Mouse (Mus musculus) left cerebral cortex, postnatal 36 days (tissue): Measurements from ENCODE around the gene Hmgb1. TPM values are rescaled to one million over a fixed set of nuclear protein-coding genes. Genes with fewer than 3 reads are reported as not detected.
A peak's percentile ranks its signal among the peaks of the same experiment; 100 is the strongest.

Source experiments
- DNase-seq, 2 experiments: peaks; one replicate each; pipeline ENCODE4 v3.0.0; 2021 to 2022; ENCODE audit warnings: low spot score in 2 of 2, mixed read lengths in 1 of 2
- intact Hi-C: fragments of 180-260 bp; cut with DNase I; formaldehyde crosslinking; loops from one replicate; pipeline ENCODE4 v1.15.1; 2025
- total RNA-seq, 2 experiments: library from RNA; stranded (reverse); gene quantifications; 2 replicates each; pipeline ENCODE4 v1.2.3; 2021

Hmgb1 gene
- total RNA-seq, 2 experiments from 2014 or later = 122 to 123 TPM

DNA sequence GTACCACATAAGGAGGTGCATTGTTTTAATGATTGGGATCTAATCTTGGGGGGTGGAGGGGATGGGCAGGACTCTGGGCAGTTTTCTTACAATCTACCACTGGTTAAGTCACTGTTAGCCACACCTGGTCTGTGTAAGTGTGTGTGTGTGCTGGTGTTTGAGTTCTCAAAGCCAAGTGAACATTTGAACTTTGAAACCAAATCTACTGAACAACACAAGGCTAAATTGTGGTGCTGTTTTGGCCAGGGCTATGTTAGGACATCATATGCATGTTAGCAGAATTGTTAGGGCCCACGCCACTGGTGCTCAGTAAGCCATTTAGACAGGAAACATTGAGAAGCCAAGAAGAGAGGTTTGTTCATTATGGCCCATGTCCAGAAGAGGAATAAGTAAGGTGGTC lies 14.5 kb upstream of the Hmgb1 start:
- no peak for DNase-seq
- intact Hi-C loops = no loop called here

DNA sequence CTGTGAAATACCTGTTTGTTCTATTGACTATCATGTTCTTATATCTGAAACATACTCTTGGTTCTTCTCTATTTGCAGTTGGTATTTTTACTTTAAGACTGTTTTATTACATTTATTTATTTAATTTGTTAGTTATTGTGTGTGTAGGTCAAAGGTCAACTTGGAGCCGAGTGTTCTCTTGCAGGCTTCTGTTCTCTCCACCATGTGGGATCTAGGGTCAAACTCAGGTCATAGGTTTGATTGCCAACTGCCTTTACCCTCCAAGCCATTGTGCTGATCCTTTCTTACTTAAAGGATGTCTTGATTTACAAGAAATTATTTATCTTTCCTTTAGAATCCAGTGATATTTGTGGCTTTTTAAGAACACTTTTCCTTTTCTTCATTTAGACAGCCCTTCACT lies 12.3 kb upstream of the Hmgb1 start:
- intact Hi-C loops = no loop called here
- DNase-seq = no peak

DNA sequence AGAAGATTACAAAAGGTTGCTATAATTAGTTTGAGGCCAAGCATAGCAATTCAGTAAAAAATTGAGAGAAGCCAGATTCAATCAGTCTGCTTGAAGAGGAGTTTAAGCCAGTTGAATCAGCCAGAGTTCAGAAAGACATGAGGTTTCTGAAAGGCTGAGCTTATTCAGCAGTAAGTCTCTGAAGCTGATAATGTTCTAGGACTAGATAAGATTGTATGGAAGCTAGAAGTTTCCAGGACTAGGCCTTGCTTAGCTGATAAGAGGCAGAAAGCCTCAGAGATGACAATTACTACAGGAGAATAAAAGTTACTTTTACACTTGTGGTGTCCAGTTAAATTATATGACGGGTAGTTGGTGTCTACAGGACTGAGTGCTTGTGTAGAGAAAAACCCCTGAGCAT lies 5.9 kb upstream of the Hmgb1 start:
- no peak for DNase-seq
- intact Hi-C loops = no loop called here

- intact Hi-C loops = loop anchor here (2.0 to 10.0 kb wide), 3 partner anchors 257 to 339 kb away; partner anchors contain the start of genes Katnal1 and Wdr95
- DNase-seq = no peak
These were observed 1.5 kb upstream of the Hmgb1 start for GRCm38 (mm10) chr5:149185806-149186205.

DNA sequence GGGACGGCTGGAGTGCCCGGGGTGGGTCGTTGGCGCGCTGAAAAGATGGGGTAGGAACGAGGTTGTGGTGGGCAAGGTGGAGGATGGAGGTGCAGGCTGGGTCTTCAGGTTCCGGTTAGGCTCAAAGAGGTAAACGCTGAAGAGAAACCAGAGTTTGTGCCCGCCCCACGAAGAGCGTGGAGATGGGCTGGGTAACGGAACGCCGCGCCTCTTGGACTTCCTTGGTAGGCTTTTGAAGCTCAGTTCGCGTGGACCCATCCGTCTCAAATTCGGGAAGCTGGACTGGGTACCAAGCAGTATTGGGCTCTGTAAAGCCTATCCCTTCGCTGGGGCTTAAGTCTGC lies 526 bp upstream of the Hmgb1 start:
- DNase-seq = peak in 1 of 2 experiments; percentile 54
- intact Hi-C loops = loop anchor here (1.0 to 10.0 kb wide), 9 partner anchors 43 to 452 kb away; partner anchors contain the start of genes Hsph1, Katnal1 and Wdr95

DNA sequence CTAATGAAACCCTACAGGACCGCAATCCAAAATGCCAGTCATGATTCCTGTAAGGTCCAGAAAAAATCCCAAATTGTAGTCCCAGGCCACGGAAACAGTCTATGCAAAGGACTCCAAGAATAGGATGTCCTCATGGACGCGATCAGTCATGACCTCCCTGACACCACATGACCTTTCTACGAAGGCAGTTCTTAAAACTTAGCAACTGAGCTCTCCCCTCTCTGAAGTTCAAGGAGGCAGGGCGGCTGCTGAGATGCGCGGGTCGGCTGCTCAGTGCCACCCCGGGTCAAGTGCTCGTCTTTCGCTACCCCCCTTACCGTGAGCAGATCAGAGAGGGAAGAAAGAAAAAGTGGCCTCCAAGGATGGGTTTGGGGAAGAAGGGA lies 577 bp downstream of the Hmgb1 start:
- no peak for DNase-seq
- intact Hi-C loops = loop anchor here (1.0 to 10.0 kb wide), 9 partner anchors 41 to 454 kb away; partner anchors contain the start of genes Hsph1, Katnal1 and Wdr95

GRCm38 (mm10) chr5:149183122-149183521 lies 1.2 kb downstream of the Hmgb1 start:
- DNase-seq = no peak
- intact Hi-C loops = loop anchor here (5.0 to 10.0 kb wide), 6 partner anchors 41 to 454 kb away; partner anchors contain the start of genes Hsph1 and Wdr95

DNA sequence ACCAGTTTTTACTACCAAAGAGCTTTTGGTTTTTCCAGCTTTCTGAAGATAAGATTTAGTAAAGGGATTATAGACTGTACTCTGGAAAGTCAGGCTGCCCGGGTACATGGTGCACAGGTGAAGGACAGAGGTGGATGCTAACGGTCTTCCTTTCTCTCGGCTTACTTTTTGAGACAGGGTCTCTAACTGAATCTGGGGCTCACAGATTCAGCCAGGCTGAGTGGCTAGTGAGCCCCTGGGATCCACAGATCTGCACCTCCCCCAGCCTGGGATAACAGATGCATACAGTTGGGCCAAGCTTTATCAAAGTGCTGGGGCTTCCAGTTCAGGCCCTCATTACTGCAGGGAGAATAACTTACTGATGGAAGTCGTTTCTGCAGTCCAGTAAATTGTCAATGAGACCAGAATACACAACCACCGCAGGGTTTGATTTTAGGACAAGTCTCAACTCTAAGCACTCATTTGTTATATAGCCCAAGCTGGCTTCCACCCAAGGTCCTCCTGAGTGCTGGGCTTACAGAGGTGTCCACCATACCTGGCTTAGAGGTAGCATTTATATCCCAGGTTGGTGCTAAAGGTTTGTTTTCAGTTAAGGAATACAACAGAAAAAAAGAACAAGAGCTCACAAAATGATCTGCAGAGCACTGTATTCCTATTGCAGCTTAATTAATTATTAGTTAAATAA lies 2.0 kb downstream of the Hmgb1 start:
- intact Hi-C loops = loop anchor here (5.0 to 10.0 kb wide), 6 partner anchors 40 to 455 kb away; partner anchors contain the start of genes Hsph1 and Wdr95
- DNase-seq = no peak

DNA sequence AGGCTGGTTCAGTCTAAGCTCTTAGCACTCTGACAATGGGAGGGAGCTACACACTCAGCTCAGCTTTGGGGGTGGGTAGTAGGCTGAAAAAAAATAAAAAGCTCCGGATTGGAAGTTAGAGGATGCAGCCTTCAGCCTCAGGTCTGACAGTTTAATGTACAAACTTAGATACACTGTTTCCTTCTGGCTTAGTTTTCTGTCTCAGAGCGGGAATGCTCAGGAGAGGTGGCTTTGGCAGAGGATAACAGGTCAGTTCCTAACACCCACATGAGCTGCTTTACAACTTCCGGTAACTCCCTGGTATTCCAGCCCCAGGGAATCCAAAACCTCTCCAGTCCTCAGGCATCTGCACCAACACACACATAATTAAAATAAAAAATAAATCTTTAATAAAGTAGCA lies 4.5 kb downstream of the Hmgb1 start:
- intact Hi-C loops = loop anchor here (5.0 to 10.0 kb wide), 6 partner anchors 38 to 457 kb away; partner anchors contain the start of genes Hsph1 and Wdr95
- DNase-seq = no peak

- intact Hi-C loops = no loop called here
- DNase-seq = no peak
These were observed 6.2 kb downstream of the Hmgb1 start for GRCm38 (mm10) chr5:149178095-149178494.

- intact Hi-C loops = no loop called here
- no peak for DNase-seq
These were observed 8.6 kb downstream of the Hmgb1 start for GRCm38 (mm10) chr5:149175736-149176135.

GRCm38 (mm10) chr5:149174527-149174926 lies 9.8 kb downstream of the Hmgb1 start:
- intact Hi-C loops = no loop called here
- DNase-seq = no peak

GRCm38 (mm10) chr5:149172246-149172645 lies 12.0 kb downstream of the Hmgb1 start:
- no peak for DNase-seq
- intact Hi-C loops = no loop called here

GRCm38 (mm10) chr5:149170841-149171588 lies 13.3 kb downstream of the Hmgb1 start:
- intact Hi-C loops = no loop called here
- DNase-seq = no peak

DNA sequence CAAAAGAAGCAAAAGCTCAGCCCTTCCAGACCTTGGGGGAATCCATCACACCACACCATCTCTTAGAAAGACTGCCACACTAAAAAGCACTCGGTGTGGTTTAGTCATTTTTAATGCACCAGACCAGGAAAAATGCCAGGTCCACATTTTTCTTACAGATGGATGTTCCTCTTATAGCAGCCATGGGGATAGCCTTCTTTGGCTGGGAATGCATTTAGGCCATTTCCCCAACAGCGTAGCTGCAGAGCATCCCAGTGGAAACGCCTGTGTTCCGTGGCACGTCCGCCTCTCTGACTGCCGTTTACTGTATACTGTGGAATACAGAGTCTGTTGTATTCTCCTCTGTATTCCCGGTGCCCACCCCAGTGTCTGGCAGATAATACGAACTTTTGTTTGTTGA lies 15.5 kb downstream of the Hmgb1 start:
- intact Hi-C loops = no loop called here
- DNase-seq = peak; percentile 17 to 41

- no peak for DNase-seq
- intact Hi-C loops = no loop called here
These were observed 16.2 kb downstream of the Hmgb1 start for GRCm38 (mm10) chr5:149168051-149168450.

DNA sequence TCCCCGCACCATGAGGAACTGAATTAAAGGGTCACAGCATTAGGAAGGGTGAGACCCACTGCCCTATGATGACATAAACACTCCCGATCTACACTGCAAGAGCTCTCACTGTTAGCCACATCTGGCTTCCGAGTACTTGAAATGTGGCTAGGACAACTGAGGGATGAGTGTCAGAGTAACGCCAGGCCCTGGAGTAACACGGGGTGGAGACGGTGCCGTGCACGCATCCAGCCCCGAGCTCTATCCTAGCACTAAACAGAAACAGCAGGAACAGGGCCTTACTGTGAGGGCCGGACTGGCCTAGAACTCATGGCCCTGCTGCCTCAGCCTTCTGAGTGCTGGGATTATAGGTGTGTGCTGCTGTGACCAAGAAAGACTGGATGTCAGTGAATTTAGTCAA lies 18.3 kb downstream of the Hmgb1 start:
- intact Hi-C loops = no loop called here
- no peak for DNase-seq

GRCm38 (mm10) chr5:149164881-149165280 lies 19.4 kb downstream of the Hmgb1 start:
- no peak for DNase-seq
- intact Hi-C loops = no loop called here

DNA sequence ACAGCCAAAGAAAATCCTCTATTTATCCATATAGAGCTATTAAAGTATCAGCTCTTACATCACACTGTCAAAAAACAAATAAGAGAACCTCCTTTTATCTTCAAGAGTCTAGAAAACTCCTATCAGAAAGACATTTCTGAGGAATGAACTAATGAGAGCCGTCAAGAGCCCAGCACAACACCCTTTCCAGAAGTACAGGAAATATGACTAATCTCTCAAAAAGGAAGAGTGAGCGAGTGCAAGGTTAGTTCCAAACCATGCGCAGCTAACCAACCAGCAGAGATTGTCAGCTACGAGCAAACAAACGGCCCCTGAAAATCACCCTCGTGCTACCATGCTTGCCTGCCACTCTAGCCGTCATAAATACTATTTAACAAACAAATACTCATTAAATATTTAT lies 21.4 kb downstream of the Hmgb1 start:
- intact Hi-C loops = no loop called here
- DNase-seq = no peak

DNA sequence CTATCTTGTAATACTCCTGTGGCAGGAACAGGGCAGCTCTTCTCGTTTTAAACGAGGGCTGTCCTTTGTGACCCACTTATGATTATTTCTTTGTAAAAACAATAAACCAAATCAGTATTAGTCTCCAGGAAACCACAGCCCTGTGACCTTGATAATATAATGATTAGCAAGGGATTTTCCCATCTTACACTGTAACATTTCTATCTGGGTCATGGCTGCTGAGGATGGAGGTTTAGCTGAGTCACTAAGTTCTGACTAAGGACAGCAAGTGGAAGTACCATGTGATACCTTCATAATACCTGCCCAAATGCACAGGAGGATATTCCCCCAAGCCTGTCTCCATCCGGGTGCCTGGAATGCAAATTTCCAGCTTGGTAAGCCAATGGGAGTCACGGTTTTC lies 23.8 kb downstream of the Hmgb1 start:
- DNase-seq = no peak
- intact Hi-C loops = no loop called here

GRCm38 (mm10) chr5:149159021-149159420 lies 25.3 kb downstream of the Hmgb1 start:
- DNase-seq = no peak
- intact Hi-C loops = no loop called here
